Mouse (Mus musculus): Measurements from ENCODE around the gene Hs6st2.

Hs6st2 gene

DNA sequence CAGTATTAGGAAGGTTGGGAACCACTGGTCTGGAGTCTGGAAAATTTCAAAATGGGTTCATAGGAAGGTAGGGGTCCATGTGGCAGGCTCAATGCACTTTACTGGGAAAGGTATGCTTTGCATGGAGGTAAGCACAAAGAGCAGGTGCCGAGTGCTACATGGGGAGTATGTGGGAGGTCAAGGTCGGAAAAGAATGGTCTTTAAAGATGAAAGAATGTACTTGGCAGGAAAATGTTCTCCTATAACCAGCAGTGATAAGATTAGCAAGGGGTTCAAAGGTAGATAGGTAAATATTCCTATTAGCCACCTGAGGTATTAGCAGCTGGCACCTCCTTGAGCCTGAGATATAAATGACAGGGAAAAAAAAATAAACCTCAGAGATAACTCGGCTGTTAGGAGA is 338.1 kb downstream of the Hs6st2 start:
- DNase-seq (ENCODE audit: low read depth), result no peak

Data from c-Kit-positive CD71-negative TER-119-negative erythroid progenitor cells, embryonic 14.5 days (primary cell).